Mouse (Mus musculus) right cerebral cortex, adult 18-20 months (tissue): Measurements from ENCODE around the gene Abhd17a.
A peak's percentile ranks its signal among the peaks of the same experiment; 100 is the strongest.

Source experiments
- DNase-seq: peaks from one replicate; pipeline ENCODE4 v3.0.0; 2022; ENCODE audit warnings: mixed read lengths

Abhd17a gene

DNA sequence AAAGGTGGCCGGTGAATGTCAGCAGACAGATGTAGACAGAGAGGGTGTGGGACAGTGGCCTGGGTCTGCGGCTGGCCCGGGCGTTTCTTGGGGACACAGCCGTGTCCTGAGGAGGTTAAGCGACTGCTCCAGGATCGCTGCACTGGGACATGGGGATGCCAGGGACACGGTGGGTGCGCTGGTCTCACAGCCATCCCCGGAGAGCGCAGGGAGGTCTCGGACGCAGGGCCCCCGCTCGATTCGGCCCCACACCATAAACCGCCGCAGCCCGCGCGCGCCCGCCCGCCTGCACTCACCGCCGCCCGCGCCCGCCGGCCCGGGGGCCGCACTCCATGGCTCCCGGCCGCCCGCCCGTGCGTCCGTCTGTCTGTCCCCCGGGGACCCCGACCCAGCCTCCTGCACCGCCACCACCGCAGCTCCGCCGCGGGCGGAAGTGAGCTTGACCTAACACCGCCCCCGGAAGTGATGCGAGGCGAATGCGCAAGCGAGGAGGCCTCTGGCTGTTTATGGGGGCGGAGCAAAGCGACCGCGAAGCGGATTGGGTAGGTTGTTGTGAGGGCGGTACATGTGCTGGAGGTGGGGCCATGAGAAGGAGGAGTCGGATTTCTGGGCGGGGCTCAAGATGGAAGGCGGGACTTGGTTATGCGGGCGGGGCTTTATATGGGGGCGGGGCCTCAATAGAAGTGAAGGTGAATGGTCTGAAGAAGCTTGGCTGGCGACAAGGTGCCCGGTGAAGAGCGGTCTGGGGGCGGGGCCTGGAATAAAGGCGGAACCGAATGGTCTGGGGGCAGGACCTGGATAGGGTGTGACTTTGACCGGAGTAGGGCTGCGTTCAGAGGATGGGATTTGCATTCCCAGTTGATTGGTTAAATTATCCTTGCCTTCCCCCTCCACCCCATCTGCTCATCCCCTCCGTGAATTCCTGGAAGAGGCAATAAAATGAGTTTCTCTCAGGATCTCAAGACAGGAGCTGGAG lies at the start of gene Abhd17a:
Abhd17a (minus strand) TSS at position 463 of the 976 bp plus-strand sequence.
- peak; percentile 95 for DNase-seq

DNA sequence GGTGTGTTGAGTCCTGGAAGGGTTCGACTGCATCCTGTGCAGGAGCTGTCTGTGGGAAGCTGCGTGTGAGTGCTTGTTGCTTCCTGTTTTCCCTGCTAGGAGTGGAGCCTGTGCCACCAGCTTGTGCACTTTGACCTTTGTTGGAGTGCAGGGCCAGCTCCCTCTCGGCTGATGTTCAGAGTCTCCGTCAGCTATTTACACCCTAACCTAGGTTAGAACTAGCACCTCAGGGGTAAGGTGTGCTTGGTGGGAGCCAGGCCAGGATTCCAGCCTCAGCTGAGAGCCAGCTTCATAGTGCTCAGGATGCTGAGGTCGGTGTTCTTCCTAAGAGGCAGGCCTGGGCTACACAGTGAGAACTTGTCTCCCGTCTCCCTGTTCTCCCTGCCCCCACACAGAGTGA lies 45.2 kb upstream of the Abhd17a start:
- DNase-seq: no peak

DNA sequence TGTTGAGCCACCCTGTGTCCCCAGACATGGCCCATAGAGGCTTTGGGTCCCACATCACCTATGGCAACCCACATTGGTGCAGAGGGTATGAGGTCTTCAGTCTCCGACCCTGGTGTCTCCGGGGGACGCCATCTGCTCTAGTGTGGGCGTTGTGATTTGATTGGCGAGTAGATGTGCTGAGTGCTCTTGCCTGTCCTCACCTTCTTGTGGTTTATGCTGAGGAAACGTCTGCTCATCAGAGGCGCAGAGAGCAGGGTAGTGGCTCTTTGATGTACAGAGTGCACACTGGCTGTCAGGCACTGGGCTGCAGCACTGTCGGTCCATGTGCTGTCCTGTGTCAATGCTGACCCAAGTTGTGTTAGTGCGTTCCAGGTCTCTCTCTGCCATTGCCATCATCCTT lies 38.8 kb upstream of the Abhd17a start:
- DNase-seq: no peak

DNA sequence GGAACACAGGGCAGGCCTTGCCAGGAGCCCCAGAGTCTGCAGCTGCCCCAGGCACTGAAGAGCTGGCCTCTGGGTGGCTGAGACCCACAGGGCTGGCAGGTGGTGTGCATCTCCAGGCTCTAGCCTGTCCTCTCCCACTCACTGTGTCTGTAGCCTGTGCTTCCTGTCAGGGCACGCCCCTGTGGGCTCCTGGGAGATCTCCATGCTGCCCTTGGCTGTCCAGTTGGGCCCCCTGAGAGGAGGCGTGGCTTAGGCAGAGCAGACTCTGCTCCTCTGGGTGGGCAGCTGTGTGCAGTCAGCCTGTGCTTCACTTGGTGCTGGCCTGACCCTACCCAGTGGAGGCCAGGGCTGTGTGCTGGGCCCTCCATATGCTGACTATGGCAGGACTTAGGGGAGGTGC lies 37.5 kb upstream of the Abhd17a start:
- DNase-seq: no peak

DNA sequence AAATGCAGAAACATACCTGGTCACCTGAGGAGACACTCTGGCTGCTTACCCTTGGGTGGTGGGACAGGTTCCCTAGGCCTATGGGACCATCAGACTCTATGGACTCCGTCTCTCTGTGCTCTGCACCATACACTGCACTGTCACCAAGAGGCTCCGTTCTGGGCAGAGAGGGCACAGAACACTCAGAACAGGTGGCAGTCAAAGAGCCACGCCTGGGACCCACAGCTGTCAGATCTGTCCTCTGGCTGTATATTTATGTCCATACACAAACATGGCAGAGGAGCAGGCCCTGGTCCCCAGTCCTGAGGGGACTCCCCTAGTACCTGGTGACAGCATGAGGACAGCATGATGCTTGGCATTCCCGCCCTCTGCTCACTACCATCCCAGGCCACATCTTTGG lies 35.6 kb upstream of the Abhd17a start:
- DNase-seq: no peak

DNA sequence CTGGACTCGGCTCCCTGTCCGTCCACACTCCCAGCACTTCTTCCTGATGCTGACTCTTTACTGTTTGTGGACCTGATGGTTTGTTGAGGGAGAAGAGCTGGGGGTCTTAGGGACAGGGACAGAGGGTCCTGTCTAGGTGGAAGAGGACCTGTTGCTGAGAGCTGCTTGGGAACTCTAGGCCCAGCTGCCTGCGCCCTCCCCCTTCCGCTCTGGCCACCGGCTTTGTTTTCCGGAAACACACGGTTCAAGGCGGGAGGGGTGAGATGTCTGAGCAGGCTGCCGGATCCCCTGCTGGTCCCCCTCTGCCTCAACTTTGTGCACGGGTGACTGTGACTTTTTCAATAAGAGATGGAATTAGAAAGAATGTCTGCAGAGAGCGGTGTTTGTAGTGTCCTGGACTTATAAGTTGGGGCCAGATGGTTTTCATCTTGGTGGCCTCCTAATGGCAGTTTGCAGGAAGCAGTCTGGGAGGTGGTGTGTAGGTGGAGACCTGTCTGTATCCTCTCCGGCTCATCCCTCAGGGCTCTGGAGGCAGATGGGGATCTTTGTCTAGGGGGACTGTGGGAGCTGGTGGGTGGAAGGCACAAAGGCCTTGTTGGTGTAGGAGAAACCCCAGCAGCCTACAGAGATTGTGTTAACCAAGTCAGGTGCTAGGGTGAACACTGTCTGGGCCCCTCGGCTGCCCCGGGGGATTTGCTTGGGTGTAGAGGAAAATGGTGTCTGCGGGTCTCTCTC lies 33.5 kb upstream of the Abhd17a start:
- DNase-seq: peak; percentile 51

DNA sequence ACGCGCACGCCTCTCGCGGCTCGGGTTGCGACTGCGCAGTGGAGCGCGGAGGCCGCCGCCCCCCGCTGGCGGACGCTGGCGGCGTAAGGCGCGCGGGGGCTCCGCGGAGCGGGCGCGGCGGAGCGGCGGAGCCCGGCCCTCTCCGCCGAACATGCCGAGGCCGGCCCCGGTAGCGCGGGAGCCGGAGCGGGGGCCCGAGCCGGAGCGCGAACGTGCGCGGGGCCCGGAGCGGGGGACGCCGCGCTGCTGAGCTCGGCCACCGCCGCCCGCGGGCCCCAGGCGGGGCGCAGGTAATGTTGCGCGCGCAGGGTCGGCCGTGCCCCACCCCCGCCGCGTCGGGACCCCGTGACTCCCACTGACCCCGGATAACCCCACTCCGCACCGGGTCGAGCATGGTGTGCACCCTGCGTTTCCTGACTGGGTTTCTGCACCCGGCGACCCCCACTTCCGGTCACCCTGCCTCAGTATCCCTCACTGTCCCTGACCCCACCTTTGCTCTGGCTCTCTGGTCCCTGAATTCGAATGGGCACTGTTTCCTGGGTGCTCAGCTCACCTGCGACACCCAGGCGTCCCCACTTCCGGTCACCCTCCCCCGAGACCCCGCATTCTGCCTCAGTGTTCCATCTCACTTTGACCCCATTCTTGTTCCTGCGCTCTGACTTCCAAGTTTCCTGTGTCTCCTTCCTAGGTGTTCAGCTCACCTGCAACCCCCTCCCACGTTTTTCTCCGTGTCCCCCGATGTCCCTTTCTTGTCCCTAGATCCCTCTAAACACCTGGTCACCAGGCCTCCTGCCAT lies 32.7 kb upstream of the Abhd17a start, which contains the start of gene Csnk1g2:
Csnk1g2 (plus strand) TSS at position 178 of the 796 bp plus-strand sequence.
- no peak for DNase-seq

DNA sequence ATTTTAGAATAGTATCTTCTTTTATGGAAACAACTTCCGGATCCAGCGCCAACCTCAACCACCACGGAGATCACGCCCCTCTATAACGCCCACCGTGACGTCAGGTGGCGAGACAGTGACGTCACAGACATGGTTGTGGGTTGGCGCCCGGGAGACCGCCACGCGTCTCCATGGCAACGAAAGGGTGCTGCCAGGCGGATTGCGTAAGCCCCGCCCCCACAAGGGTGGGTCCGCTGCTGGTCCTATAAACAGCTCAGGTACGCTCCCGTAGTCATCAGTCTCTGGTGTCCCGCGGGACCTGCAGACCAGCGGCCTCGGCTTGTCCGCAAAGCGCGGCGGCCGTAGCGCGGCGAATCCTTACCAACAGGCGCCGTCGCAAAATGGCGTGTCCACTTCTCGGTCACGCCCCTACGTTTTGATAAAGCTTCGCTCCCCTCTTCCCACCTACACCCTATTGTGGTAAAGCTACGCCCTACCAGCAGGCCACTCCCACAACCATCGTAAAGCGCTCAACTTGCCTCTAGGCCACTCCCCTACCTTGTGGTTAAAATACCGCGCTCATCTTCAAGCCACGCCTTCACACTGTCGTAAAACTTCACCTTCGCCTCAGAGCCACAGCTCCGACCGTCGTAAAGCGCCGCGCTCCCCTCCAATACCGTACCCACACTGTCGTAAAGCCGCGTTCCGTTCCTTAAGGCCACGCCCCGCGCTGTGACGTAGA lies 32.0 kb upstream of the Abhd17a start:
- DNase-seq: peak; percentile 99

DNA sequence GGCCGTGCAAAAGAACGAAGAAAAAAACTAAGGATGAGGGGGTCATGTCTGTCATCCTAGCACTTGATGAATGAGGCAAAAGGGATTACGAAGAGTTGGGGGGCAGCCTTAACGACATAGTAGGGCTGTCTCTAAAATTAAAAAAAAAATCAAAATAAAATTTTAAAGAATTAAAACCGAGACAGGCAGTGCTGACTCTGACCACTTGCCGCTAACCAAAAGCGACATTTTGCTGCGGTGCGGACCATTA lies 31.5 kb upstream of the Abhd17a start:
- DNase-seq: no peak

DNA sequence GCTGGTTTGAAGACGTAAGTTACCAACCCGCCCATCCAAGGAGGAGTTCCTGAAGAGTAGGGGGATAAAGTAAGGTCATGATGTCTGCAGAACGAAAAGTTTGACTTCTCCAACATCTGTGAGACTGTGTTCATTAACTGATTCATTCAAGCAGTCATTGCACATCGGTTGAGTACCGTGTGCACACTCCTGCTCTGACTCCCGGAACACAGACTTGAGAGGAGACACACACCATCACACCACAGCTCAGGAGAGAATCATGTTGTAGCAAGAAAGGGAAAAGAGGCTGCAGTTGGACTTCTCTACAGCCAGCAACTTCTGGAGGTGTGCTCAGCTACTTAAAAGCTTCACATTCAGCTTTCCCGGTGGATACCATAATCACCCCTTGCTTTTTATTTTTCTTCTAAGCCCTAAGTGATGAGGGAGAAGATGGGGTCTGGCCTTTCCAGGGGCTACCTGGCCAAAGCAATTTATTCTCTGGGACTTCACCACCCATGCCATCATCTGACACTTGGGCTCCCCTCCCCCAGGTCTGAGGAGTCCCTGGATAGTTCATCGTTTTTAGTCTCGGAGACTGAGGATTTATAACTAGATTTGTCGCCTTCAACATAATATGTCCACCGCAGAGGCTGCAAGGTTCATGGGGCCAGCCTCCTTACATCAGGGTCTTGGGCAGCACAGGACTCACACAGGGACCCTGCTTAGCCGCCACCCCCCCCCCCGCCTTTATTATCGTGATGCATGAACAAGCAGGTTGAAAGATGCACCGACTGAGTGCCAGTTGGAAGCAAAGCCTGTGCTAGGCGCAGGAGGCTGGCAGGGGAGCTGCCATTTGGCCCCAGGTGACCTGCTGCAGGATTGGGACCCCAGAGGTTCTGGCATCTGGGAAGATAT lies 30.9 kb upstream of the Abhd17a start:
- no peak for DNase-seq

DNA sequence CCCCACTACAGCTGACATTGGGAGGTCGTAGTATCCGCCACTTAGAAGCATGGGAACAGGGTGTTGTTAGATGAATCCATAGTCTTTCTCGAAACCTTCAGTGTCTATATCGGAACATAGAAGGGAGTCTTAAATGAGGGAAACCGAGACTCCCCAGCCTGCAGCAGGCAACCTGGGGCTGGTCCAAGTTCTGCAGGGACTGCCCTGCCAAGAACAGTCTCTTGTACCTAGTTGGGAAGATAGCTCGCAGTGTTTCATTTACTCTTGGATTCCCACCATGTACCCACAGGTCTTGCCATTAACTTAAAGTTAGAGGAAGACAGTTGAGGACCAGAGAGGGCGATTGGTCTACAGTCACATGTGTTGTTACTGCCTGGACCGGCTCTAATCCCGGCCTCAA lies 30.2 kb upstream of the Abhd17a start:
- no peak for DNase-seq

DNA sequence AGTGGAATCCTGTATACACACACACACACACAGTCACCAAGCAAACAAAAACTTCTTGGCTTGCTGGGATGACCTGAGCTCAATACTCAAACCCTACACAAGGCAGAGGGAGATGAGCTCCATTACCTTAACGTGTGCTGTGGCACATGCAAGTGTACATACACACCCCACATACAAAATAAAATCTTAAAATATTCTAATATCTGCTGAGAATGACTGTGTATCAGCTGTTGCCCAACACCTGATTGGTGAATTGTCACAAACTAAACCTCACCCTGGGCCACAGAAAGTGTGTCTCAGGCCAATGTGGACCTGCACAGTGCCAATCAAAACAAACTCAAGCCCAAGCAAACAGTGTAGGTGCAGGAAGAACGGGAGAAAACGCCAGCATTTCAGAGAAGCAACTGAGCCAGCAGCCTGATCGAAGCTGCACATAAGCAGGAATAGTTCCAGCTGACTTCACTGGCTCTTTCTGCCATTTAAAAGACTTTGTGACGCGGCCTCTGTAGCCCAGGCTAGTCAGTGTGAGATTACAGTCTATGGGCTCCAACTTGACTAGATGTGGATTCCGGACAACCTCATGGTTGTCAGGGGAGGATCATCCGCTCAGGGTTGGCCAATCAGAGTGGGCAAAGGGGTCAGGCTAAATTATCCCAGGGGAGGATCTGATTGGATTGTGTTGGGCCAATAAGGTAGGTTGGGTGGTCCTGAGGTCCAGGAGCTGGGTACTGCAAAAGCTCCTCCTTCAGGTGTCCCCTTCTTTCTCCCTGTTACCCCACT lies 29.5 kb upstream of the Abhd17a start:
- DNase-seq: no peak

DNA sequence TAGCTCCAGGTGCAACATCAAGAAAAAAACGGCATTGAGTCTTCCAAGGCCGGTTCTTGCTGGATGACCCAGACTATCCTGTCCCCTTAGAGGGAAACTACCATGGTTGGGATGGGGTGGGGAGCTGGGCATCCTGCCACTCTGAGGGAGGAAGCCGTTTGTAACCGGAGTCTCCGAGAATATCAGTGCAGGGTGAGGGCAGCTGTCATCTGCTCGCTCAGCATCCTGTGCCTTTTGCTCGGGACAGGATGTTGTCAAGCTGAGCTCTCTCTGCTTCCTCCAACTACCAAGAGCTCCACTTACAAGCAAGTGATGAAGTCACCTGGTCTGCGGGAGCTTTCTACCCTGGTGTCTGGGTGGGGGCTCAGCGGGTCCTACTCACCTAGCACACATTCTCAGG lies 28.0 kb upstream of the Abhd17a start:
- no peak for DNase-seq

DNA sequence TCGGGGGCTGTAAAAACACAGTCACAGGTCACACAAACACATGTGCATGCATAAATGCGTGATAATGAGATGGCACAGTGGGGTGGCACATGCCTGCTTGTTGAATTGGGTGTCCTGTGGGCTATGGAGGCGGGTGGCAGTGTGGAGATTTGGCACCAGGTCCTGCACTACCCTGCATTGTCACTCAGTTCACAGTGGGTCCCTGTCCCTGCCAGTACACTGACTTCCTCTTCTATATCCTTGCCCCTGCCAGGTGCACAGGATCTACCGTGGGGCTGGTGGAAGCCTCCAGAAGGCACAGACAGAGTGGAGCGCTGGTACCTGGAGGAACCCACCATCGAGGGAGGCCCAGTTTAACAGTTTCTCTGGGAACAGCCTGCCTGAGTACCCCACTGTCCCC lies 24.2 kb upstream of the Abhd17a start:
- no peak for DNase-seq

DNA sequence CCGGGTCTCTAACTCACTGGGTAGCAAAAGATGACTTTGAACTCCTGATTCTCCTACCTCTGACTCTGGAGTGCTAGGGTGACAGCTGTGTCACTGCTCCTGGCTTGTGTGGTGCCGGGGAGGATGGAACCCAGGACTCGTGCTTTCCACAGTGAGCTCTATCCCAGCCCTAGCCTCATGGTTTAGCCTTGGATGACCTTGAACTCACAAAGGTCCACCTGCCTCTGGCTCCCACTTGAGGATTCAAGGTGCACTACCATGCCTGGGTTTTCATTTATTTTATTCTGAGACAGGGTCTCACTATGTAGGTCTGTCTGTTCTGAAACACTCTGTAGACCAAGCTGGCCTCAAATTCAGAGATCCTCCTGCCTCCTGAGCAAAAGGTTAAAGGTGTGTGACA lies 23.7 kb upstream of the Abhd17a start:
- DNase-seq: no peak

DNA sequence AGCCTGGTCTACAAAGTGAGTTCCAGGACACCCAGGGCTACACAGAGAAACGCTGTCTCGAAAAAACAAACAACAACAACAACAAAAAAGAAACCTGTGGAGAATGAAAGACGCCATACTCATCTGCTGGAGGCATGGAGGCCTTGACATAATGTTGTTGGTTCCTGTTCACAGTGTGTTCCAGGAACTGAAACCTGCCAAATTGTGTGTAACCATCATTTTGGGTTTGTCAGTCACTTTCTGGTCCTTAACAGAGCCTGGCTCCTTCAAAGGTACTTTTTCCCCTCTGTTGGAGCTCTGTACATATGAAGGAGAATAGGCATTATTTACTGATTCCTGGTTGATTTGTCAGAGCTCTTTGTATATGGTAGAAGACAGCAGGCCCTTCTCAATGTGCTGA lies 21.8 kb upstream of the Abhd17a start:
- no peak for DNase-seq

DNA sequence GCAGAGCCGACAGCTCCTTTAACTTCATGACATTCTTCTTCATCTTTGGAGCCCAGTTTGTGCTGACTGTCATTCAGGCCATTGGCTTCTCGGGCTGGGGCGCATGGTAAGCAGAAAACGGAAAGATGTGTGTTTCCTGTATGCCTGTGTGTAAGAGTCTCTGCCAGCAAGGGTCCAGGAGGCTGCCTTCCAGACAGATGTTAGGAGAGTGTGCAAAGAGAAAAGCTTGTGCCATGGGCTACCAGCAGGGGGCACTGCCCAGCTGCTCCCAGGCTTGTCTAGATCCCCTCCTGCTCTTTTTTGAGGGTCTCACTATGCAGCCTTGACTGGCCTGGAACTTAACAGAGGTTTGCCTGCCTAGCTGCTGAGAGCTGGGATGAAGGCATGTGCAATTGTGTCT lies 20.9 kb upstream of the Abhd17a start:
- no peak for DNase-seq

DNA sequence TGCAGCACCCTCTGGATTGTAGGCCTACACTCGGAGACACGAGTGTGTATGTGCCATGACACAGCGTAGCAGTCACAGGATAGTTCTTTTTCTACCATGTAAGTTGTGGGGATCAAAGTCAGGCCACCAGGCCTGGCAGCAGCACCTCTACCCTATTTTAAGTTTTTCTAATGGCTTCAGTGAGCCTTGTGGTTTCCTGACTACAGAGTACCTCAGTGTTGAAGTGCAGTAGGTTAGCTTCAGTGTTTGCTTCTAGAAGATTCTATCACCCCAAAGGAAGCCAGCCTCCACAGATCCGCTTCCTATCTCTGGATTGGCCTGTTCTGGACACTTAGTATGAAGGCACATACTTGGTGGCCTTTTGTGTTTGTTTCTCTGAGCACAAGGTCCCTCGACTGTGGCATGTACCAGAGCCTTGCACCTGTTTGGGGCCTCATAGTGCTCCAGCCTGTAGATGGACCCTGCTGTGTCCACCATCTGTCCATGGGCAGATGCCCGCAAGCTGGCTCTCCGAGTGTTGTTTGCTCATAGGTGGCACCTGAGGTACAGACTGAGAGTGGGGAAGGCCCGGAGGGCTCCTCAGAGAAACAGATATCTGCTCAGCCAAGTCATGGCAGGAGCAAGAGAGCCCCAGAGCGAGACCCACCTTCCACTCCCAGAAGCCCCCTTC lies 20.1 kb upstream of the Abhd17a start:
- DNase-seq: no peak

DNA sequence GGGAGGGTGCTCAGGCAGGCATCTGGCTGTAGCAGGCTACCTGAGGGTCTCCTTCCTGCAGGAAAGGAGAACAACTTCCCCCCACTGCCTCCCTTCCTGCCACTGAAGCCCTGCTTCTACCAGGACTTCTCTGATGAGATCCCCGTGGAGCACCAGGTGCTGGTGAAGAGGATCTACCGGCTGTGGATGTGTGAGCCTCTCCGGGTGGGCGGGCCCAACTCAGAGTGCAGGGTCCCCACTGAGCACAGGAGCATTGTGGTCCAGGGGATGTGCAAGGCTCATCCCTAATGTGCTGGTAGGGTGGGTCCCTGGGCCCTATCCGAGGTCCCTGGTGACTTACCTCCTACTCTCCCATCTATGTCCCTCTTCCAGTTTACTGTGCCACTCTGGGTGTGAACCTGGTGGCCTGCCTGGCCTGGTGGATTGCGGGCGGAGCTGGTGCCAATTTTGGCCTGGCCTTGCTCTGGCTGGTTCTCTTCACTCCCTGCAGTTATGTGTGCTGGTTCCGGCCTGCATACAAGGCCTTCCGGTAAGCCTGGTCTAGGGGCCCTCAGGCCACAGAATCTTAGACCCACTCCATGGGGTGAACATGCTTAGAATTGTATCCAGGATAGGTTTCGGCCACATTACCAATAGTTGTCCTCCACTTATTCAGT lies 19.3 kb upstream of the Abhd17a start:
- no peak for DNase-seq

DNA sequence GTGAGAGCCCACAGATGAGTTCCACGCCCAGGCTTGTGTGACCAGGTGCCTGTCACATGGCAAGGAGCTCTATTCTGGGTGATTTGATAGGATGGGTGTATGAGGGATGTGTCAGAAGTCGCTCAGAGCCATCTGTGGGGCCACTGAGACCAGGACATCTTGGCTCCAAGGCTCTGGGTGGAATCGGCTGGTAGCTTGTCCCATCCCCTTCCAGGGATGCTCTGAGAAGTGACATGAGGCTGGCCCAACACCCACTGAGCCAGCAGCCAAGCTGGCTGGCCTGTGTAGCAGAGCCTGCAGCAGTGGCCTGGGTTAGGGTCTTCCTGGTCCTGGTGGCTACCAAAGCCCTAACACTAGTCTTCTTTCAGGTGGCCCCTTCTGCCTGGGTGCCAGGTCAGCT lies 18.3 kb upstream of the Abhd17a start:
- DNase-seq: no peak
